Mouse (Mus musculus) kidney, embryonic 14.5 days (tissue): ENCODE results near the gene Mn1. TPM values are rescaled to one million over a fixed set of nuclear protein-coding genes. Genes with fewer than 3 reads are reported as not detected.

Experiments used
- ATAC-seq: fragments of 200-750 bp; cut with Nextera tagmentation; 2 replicates; pipeline ENCODE4 v1.8.0; 2017; ENCODE audit warnings: moderate number of reproducible peaks, mild to moderate bottlenecking, moderate TSS enrichment, moderate library complexity; ENCODE audit not compliant: low FRiP score, low TSS enrichment
- H3K27ac ChIP-seq: fragments of 300-500 bp; sonication (generic); 2 replicates; pipeline ENCODE4 v1.5.1; 2014; ENCODE audit warnings: low read depth, mild to moderate bottlenecking, low read length, moderate library complexity, mixed read lengths
- H3K27me3 ChIP-seq: fragments of 300-500 bp; sonication (generic); 2 replicates; pipeline ENCODE4 v1.6.1; 2014; ENCODE audit warnings: mild to moderate bottlenecking, low read length; ENCODE audit not compliant: control insufficient read depth, insufficient read depth
- H3K36me3 ChIP-seq: fragments of 300-500 bp; sonication (generic); 2 replicates; pipeline ENCODE4 v1.6.1; 2014; ENCODE audit warnings: low read length, mixed read lengths; ENCODE audit not compliant: control insufficient read depth, insufficient read depth
- H3K4me1 ChIP-seq: fragments of 300-500 bp; sonication (generic); 2 replicates; pipeline ENCODE4 v1.6.1; 2014; ENCODE audit warnings: low read length, mixed read lengths; ENCODE audit not compliant: control insufficient read depth, insufficient read depth
- H3K4me2 ChIP-seq: fragments of 300-500 bp; sonication (generic); replicated peaks from 2 replicates; pipeline ENCODE4 v1.6.1; 2014; ENCODE audit warnings: low read depth, mild to moderate bottlenecking, low read length
- H3K4me3 ChIP-seq: fragments of 300-500 bp; sonication (generic); 2 replicates; pipeline ENCODE4 v1.5.1; 2014; ENCODE audit warnings: mild to moderate bottlenecking, low read length
- H3K9ac ChIP-seq: fragments of 300-500 bp; sonication (generic); 2 replicates; pipeline ENCODE4 v1.6.1; 2014; ENCODE audit warnings: low read depth, mild to moderate bottlenecking, low read length, moderate library complexity
- H3K9me3 ChIP-seq: fragments of 300-500 bp; sonication (generic); 2 replicates; pipeline ENCODE4 v1.6.1; 2016; ENCODE audit warnings: low read length; ENCODE audit not compliant: control insufficient read depth
- WGBS: fragments of 180-500 bp; shearing (Covaris S2); extraction: QIAGEN DNeasy Blood & Tissue Kit; methylation state at CpG from one replicate; pipeline ENCODE4 v1.1.7; 2014; 5-methylcytosine and 5-hydroxymethylcytosine counted together
- polyA plus RNA-seq: library from polyadenylated mRNA; unstranded; fragments of >200 nt; fragmentation: Nextera tagmentation; extraction: Ambion mirVana; gene quantifications from 2 replicates; pipeline ENCODE4 v1.2.1, GENCODE M21; 2014

Gene Mn1
- polyA plus RNA-seq, 1 experiment from 2014 or later: 6.9 TPM

GRCm38 (mm10) chr5:111391485-111391884 is 25.7 kb upstream of the Mn1 start:
- H3K9ac ChIP-seq: no peak overlapping the region
- 0 out of 2 replicates have a peak, but pooled peaks cover 3% of the 10 kb centered on the region for H3K27me3 ChIP-seq
- no peak overlapping the region for H3K4me3 ChIP-seq
- peaks cover 27% of the 10 kb centered on the region for H3K4me1 ChIP-seq
- peaks cover 20% of the 10 kb centered on the region for H3K36me3 ChIP-seq
- 74% methylated on average over 6 of the region's 6 CpGs for WGBS
- no peak overlapping the region for H3K27ac ChIP-seq
- H3K4me2 ChIP-seq: no peak overlapping the region
- no peak for ATAC-seq
- H3K9me3 ChIP-seq: no peaks in the 10 kb centered on the region

- 0 out of 2 replicates have a peak, but pooled peaks cover 6% of the 10 kb centered on the region for H3K36me3 ChIP-seq
- WGBS: 19% methylated on average over 17 of the region's 17 CpGs
- peak; percentile 82 for ATAC-seq
- no peak overlapping the region for H3K9ac ChIP-seq
- H3K27me3 ChIP-seq: peaks cover 5% of the 10 kb centered on the region; the same call in 1 of the 2 replicates
- peak overlapping the region; percentile 40 for H3K4me2 ChIP-seq
- H3K4me3 ChIP-seq: 0 out of 2 replicates have a peak overlapping the region, but pooled peaks have one; percentile 8
- H3K4me1 ChIP-seq: peaks cover 27% of the 10 kb centered on the region
- H3K9me3 ChIP-seq: no peaks in the 10 kb centered on the region
- H3K27ac ChIP-seq: no peak overlapping the region
These were observed 23.6 kb upstream of the Mn1 start for GRCm38 (mm10) chr5:111393346-111394197.

GRCm38 (mm10) chr5:111394198-111395053 is 22.7 kb upstream of the Mn1 start:
- peaks cover 27% of the 10 kb centered on the region for H3K4me1 ChIP-seq
- H3K27me3 ChIP-seq: peaks cover 7% of the 10 kb centered on the region; the same call in 1 of the 2 replicates
- H3K4me2 ChIP-seq: peak overlapping the region; percentile 40
- no peak overlapping the region for H3K9ac ChIP-seq
- 14% methylated on average over 15 of the region's 15 CpGs for WGBS
- no peak for ATAC-seq
- H3K4me3 ChIP-seq: 0 out of 2 replicates have a peak overlapping the region, but pooled peaks have one; percentile 8
- H3K9me3 ChIP-seq: no peaks in the 10 kb centered on the region
- H3K27ac ChIP-seq: no peak overlapping the region
- H3K36me3 ChIP-seq: 0 out of 2 replicates have a peak, but pooled peaks cover 6% of the 10 kb centered on the region

GRCm38 (mm10) chr5:111395771-111396170 is 21.4 kb upstream of the Mn1 start:
- Histone ChIP-seq H3K9me3 (no peaks in the 10 kb centered on the region), H3K36me3 (no peaks in the 10 kb centered on the region), H3K27me3 (peaks cover 7% of the 10 kb centered on the region; the same call in 1 of the 2 replicates), H3K9ac (no peak overlapping the region), H3K4me1 (peaks cover 27% of the 10 kb centered on the region), H3K4me3 (no peak overlapping the region), H3K27ac (no peak overlapping the region), H3K4me2 (no peak overlapping the region)
- ATAC-seq: no peak
- WGBS: 41% methylated on average over 10 of the region's 10 CpGs

GRCm38 (mm10) chr5:111396199-111396598 is 21.0 kb upstream of the Mn1 start:
- peaks cover 7% of the 10 kb centered on the region; the same call in 1 of the 2 replicates for H3K27me3 ChIP-seq
- no peak overlapping the region for H3K9ac ChIP-seq
- H3K27ac ChIP-seq: no peak overlapping the region
- no peak overlapping the region for H3K4me3 ChIP-seq
- no peak for ATAC-seq
- H3K36me3 ChIP-seq: no peaks in the 10 kb centered on the region
- peaks cover 27% of the 10 kb centered on the region for H3K4me1 ChIP-seq
- H3K9me3 ChIP-seq: no peaks in the 10 kb centered on the region
- WGBS: 63% methylated on average over 4 of the region's 4 CpGs
- no peak overlapping the region for H3K4me2 ChIP-seq

GRCm38 (mm10) chr5:111398471-111398870 is 18.7 kb upstream of the Mn1 start:
- Histone ChIP-seq H3K27me3 (peaks cover 7% of the 10 kb centered on the region; the same call in 1 of the 2 replicates), H3K36me3 (no peaks in the 10 kb centered on the region), H3K9ac (no peak overlapping the region), H3K4me3 (no peak overlapping the region), H3K9me3 (no peaks in the 10 kb centered on the region), H3K4me1 (peaks cover 23% of the 10 kb centered on the region), H3K27ac (no peak overlapping the region), H3K4me2 (no peak overlapping the region)
- no peak for ATAC-seq
- 57% methylated on average over 4 of the region's 4 CpGs for WGBS

GRCm38 (mm10) chr5:111399271-111399670 is 17.9 kb upstream of the Mn1 start:
- Histone ChIP-seq H3K27me3 (peaks cover 7% of the 10 kb centered on the region; the same call in 1 of the 2 replicates), H3K4me1 (peaks cover 15% of the 10 kb centered on the region; the same call in 1 of the 2 replicates), H3K27ac (no peak overlapping the region), H3K4me3 (no peak overlapping the region), H3K36me3 (no peaks in the 10 kb centered on the region), H3K9ac (no peak overlapping the region), H3K9me3 (no peaks in the 10 kb centered on the region), H3K4me2 (no peak overlapping the region)
- no peak for ATAC-seq
- 76% methylated on average over 4 of the region's 4 CpGs for WGBS

GRCm38 (mm10) chr5:111401879-111402650 is 15.1 kb upstream of the Mn1 start:
- Histone ChIP-seq H3K9ac (no peak overlapping the region), H3K4me3 (no peak overlapping the region), H3K9me3 (no peaks in the 10 kb centered on the region), H3K27ac (no peak overlapping the region), H3K36me3 (no peaks in the 10 kb centered on the region), H3K4me1 (no peaks in the 10 kb centered on the region), H3K27me3 (peaks cover 4% of the 10 kb centered on the region; the same call in 1 of the 2 replicates), H3K4me2 (no peak overlapping the region)
- 71% methylated on average over 19 of the region's 19 CpGs for WGBS
- ATAC-seq: no peak
